Mouse (Mus musculus): ENCODE results near the gene 1810049J17Rik. TPM values are rescaled to one million over a fixed set of nuclear protein-coding genes. Genes with fewer than 3 reads are reported as not detected.
"Not testable (repeated sequence)": the region's sequence is repeated elsewhere in the genome, so short reads cannot be mapped to it uniquely, and the experiment has no call there.

The 1810049J17Rik gene
- polyA plus RNA-seq (2015; fragmentation: Nextera tagmentation; extraction: Ambion mirVana): 0.69 and 1.8 TPM in 2 replicates

DNA sequence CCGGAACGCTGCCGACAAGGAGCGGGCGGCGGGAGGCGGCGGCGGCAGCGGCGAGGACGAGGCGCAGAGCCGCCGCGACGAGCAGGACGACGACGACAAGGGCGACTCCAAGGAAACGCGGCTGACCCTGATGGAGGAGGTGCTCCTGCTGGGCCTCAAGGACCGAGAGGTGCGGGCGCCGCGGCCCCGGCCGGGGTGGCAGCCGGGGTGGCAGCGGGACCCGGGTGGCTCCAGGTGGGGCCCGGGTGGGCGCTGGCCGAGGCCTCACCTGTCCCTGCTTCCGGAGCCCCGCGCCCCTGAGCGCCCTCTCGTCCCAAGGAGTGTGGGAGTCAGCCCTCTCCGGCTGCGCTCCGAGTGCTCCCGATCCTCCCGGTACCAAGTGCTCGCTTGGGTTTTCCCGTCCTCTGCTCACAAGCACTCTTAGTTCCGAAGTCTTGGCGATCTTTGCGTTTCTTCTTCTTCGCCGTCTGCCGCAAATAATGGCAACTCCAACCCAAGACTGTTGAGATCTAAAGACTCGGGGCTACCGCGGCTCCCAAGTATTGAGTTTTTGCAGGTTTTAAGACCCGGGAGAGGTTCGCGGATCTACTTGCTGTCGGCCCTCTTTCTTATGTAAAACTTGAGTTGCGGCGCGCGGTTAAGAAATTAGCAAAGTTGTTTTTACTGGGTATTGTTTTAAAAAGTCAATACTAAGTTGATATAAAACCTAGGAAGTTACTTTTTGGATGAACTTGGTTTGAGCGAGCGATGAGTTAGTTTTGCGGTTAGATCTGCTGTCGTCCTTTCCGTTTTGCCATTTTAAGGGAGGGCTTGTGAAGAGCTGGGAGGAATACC is at the start of gene 1810049J17Rik:
Gene 1810049J17Rik, minus strand, starts transcription at position 112 of the 834 bp plus-strand sequence.
- no peaks in the 10 kb centered on the region for H3K27me3 ChIP-seq (replicated peaks)
- no peaks in the 10 kb centered on the region for H3K36me3 ChIP-seq
- H3K4me2 ChIP-seq (replicated peaks): peak within 1 kb of the TSS; percentile 76
- peak within 1 kb of the TSS; percentile 96 for H3K27ac ChIP-seq
- H3K4me3 ChIP-seq (replicated peaks): peak within 1 kb of the TSS; percentile 81
- 0 out of 2 replicates have a peak, but pooled peaks cover 7% of the 10 kb centered on the region for H3K4me1 ChIP-seq (replicated peaks)
- ATAC-seq: peak; percentile 48
- under 1% methylated on average over 70 of the region's 70 CpGs for WGBS
- peak within 1 kb of the TSS; percentile 98 for H3K9ac ChIP-seq
- no peaks in the 10 kb centered on the region for H3K9me3 ChIP-seq

DNA sequence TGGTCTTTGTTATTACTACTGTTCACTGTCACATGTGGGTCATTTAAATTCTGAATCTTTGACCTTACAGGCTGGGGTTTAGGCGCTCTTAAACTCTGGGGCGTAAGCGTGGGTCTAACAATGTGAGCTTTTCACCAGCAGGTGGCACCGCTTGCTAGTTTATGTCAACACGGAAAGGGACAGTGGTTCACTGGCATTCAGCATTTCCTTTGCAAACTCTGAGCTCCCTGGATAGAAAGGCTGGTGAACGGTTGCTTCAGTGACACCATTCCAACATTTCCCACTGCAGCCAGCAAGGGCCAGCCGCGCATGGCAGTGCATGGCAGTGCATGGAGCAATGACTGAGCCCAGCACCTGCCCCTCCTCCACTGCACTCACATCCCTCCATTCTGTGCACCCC is 49.5 kb upstream of the 1810049J17Rik start:
- 4% methylated on average over 8 of the region's 8 CpGs for WGBS
- Histone ChIP-seq H3K9me3 (no peaks in the 10 kb centered on the region), H3K36me3 (no peaks in the 10 kb centered on the region), H3K27me3 (replicated peaks) (no peaks in the 10 kb centered on the region), H3K4me2 (replicated peaks) (no peak overlapping the region), H3K27ac (no peak overlapping the region), H3K9ac (no peak overlapping the region), H3K4me3 (replicated peaks) (no peak overlapping the region), H3K4me1 (replicated peaks) (peaks cover 21% of the 10 kb centered on the region)
- peak; percentile 21 for ATAC-seq

DNA sequence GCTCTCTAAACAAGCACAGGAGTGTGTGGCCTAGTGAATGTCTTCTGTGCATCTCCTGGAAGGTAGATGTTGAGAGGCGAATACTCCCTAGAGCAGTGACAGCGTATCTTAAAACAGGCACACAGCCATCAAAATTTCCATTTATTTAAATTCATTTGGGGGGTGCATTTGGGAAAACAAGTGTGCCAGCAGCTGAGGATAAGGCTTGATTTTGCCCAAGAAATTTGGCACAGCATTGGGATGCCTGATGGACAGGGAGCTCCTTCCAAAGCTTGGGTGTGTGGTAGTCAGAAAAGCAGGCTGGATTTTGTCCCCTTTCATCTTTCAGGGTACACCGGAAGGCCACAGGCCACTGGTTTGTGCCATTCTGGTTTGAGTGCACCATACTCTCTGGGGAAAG is 48.4 kb upstream of the 1810049J17Rik start:
- no peak for ATAC-seq
- Histone ChIP-seq H3K4me3 (replicated peaks) (no peak overlapping the region), H3K27ac (no peak overlapping the region), H3K27me3 (replicated peaks) (no peaks in the 10 kb centered on the region), H3K9ac (no peak overlapping the region), H3K4me2 (replicated peaks) (no peak overlapping the region), H3K36me3 (no peaks in the 10 kb centered on the region), H3K9me3 (no peaks in the 10 kb centered on the region), H3K4me1 (replicated peaks) (peaks cover 20% of the 10 kb centered on the region)
- 98% methylated on average over 3 of the region's 3 CpGs for WGBS

- Histone ChIP-seq H3K4me2 (replicated peaks) (no peak overlapping the region), H3K36me3 (no peaks in the 10 kb centered on the region), H3K27me3 (replicated peaks) (no peaks in the 10 kb centered on the region), H3K4me1 (replicated peaks) (peaks cover 19% of the 10 kb centered on the region), H3K4me3 (replicated peaks) (no peak overlapping the region), H3K9ac (no peak overlapping the region), H3K9me3 (no peaks in the 10 kb centered on the region), H3K27ac (no peak overlapping the region)
- 80% methylated on average over 4 of the region's 4 CpGs for WGBS
- no peak for ATAC-seq
These were observed 47.2 kb upstream of the 1810049J17Rik start for GRCm38 (mm10) chr15:12368850-12369249.

GRCm38 (mm10) chr15:12368357-12368756 is 46.7 kb upstream of the 1810049J17Rik start:
- 85% methylated on average over 11 of the region's 11 CpGs for WGBS
- peak overlapping the region; percentile 71; the same call in 1 of the 2 replicates for H3K27ac ChIP-seq
- H3K27me3 ChIP-seq (replicated peaks): no peaks in the 10 kb centered on the region

DNA sequence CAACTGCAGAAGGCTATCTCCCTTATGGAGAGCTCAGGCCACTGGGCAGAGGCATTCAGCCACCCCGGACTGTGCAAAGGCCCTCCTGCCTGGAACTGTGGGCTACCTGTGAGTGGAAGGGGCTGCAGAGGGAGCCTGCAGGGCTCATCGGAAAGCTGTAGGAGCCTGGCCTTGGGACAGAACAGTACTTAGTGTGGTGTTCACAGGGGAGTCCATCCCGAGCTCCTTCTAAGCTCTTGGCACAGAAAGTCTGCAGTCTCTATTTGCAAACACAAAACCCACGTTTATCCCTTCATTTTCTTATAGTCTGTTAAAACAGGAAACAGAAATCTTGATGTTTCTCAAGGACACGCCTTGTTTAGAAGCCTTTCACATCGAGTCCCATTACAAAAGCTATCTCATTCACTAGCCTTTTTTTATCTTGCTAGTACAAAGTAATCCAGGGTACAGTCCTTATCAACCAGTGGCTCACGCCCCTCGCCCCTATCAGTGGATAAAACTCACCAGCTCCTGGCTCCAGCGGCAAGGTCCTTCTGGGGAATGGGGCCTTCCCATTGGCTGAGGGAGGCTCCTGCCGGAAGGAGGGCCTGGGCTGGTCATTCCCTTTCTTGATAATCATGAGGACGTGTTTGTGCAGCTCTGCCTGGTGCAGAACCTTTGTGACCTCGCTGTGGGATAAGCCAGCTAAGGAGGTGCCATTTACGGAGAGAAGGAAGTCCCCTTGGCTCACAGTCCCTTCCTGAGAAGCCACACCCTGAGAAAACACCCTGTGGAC is 45.8 kb upstream of the 1810049J17Rik start:
- Histone ChIP-seq H3K27ac (peak overlapping the region; percentile 76), H3K4me1 (replicated peaks) (peaks cover 19% of the 10 kb centered on the region), H3K9ac (no peak overlapping the region), H3K9me3 (no peaks in the 10 kb centered on the region), H3K4me3 (replicated peaks) (no peak overlapping the region), H3K36me3 (no peaks in the 10 kb centered on the region), H3K27me3 (replicated peaks) (no peaks in the 10 kb centered on the region), H3K4me2 (replicated peaks) (peak overlapping the region; percentile 27)
- 43% methylated on average over 13 of the region's 13 CpGs for WGBS
- ATAC-seq: peak; percentile 93

More at GRCm38 (mm10) chr15:12368357-12368756, 46.7 kb upstream of the 1810049J17Rik start:
- ATAC-seq: no peak
- Histone ChIP-seq H3K9me3 (no peaks in the 10 kb centered on the region), H3K36me3 (no peaks in the 10 kb centered on the region), H3K4me1 (replicated peaks) (peaks cover 19% of the 10 kb centered on the region), H3K4me2 (replicated peaks) (no peak overlapping the region), H3K4me3 (replicated peaks) (no peak overlapping the region), H3K9ac (no peak overlapping the region)

GRCm38 (mm10) chr15:12366580-12367305 is 45.0 kb upstream of the 1810049J17Rik start:
- 91% methylated on average over 11 of the region's 11 CpGs for WGBS

DNA sequence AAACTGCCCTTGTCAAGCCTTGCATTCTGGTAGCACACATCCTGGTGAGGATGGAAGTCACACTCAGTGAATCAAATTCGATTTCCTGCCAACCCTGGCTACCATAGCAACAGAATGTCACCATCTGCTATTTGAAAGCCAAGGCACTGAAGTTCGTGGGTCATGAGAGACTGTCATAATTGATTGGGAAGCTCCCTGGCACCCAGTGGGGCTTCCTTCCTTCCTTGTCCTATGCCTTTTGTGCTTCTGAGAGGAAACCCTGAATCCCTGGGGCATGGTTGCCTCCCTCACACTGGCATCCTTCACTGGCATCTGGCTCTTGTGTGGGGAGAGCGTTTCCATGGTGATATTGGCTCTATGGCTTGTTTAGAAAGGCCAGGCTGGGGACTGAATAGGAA is 44.4 kb upstream of the 1810049J17Rik start:
- H3K27me3 ChIP-seq (replicated peaks): no peaks in the 10 kb centered on the region
- H3K27ac ChIP-seq: no peak overlapping the region
- H3K36me3 ChIP-seq: no peaks in the 10 kb centered on the region
- 53% methylated on average over 3 of the region's 3 CpGs for WGBS
- no peaks in the 10 kb centered on the region for H3K9me3 ChIP-seq
- no peak overlapping the region for H3K4me3 ChIP-seq (replicated peaks)
- no peak for ATAC-seq
- no peak overlapping the region for H3K4me2 ChIP-seq (replicated peaks)
- no peak overlapping the region for H3K9ac ChIP-seq
- peaks cover 15% of the 10 kb centered on the region for H3K4me1 ChIP-seq (replicated peaks)

More at GRCm38 (mm10) chr15:12366580-12367305, 45.0 kb upstream of the 1810049J17Rik start:
- not testable (repeated sequence) for H3K27me3 ChIP-seq (replicated peaks); H3K9ac ChIP-seq; H3K36me3 ChIP-seq; H3K9me3 ChIP-seq; H3K4me3 ChIP-seq (replicated peaks); ATAC-seq
- Histone ChIP-seq H3K4me2 (replicated peaks) (0 out of 2 replicates have a peak overlapping the region, but pooled peaks have one; percentile 27), H3K27ac (peak overlapping the region; percentile 76), H3K4me1 (replicated peaks) (peaks cover 19% of the 10 kb centered on the region)

- Histone ChIP-seq H3K4me2 (replicated peaks) (no peak overlapping the region), H3K36me3 (no peaks in the 10 kb centered on the region; the same call in 1 of the 2 replicates), H3K27ac (no peak overlapping the region), H3K4me1 (replicated peaks) (peaks cover 15% of the 10 kb centered on the region), H3K9ac (no peak overlapping the region), H3K27me3 (replicated peaks) (no peaks in the 10 kb centered on the region), H3K4me3 (replicated peaks) (no peak overlapping the region), H3K9me3 (no peaks in the 10 kb centered on the region)
- peak; percentile 17; the same call in 1 of the 2 replicates for ATAC-seq
- WGBS: 78% methylated on average over 15 of the region's 15 CpGs
These were observed 43.8 kb upstream of the 1810049J17Rik start for GRCm38 (mm10) chr15:12365416-12366071.

DNA sequence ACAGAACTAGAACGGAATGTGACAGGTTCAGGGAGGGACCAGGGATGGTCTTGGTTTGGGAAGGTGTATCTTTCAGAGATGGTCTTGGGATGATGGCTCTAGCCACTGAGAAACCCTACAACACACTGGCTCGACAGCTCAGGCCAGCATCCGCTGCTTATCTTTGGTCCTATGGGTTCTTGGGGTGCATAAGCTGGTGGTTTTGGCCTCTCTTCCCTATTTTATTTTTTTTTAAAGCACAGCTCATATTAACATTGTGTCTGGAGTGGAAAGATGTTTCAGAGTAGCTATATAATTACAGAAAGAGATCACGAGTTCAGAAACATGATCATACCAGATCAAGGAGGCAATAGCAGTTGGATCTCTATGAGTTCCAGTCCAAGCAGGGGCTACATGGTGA is 42.4 kb upstream of the 1810049J17Rik start:
- Histone ChIP-seq H3K27ac (no peak overlapping the region), H3K9me3 (no peaks in the 10 kb centered on the region), H3K27me3 (replicated peaks) (no peaks in the 10 kb centered on the region), H3K9ac (no peak overlapping the region), H3K36me3 (no peaks in the 10 kb centered on the region; the same call in 1 of the 2 replicates), H3K4me2 (replicated peaks) (no peak overlapping the region), H3K4me1 (replicated peaks) (peaks cover 15% of the 10 kb centered on the region), H3K4me3 (replicated peaks) (no peak overlapping the region)
- ATAC-seq: no peak
- 86% methylated on average over 4 of the region's 4 CpGs for WGBS

- H3K4me3 ChIP-seq (replicated peaks): no peak overlapping the region
- no peaks in the 10 kb centered on the region for H3K27me3 ChIP-seq (replicated peaks)
- peaks cover 10% of the 10 kb centered on the region for H3K4me1 ChIP-seq (replicated peaks)
- 88% methylated on average over 6 of the region's 6 CpGs for WGBS
- H3K27ac ChIP-seq: no peak overlapping the region
- no peak overlapping the region for H3K9ac ChIP-seq
- H3K36me3 ChIP-seq: no peaks in the 10 kb centered on the region; the same call in 1 of the 2 replicates
- no peak for ATAC-seq
- no peak overlapping the region for H3K4me2 ChIP-seq (replicated peaks)
- H3K9me3 ChIP-seq: no peaks in the 10 kb centered on the region
These were observed 41.0 kb upstream of the 1810049J17Rik start for GRCm38 (mm10) chr15:12362701-12363040.

Measured in intestine, embryonic 15.5 days (tissue).